Mouse (Mus musculus): ENCODE measurements around the gene Trpm1. TPM values are rescaled to one million over a fixed set of nuclear protein-coding genes. Genes with fewer than 3 reads are reported as not detected.

Gene Trpm1
- total and polyA plus RNA-seq, 3 experiments, result 0.55 TPM; not detected in 2

- no peak for ATAC-seq (ENCODE audit: extremely low read depth, insufficient number of reproducible peaks, low FRiP score, poor library complexity, severe bottlenecking)
- TF ChIP-seq TAL1 (conservative IDR thresholded peaks at IDR 0.05; ENCODE audit: low read depth, low read length), result no peak
- TF ChIP-seq GATA1 (IDR thresholded peaks at IDR 0.05; ENCODE audit: borderline replicate concordance, low read length), result no peak
- TF ChIP-seq POLR2AphosphoS5 (IDR thresholded peaks at IDR 0.05; ENCODE audit: insufficient replicate concordance, low read depth, low read length), result no peak
- TF ChIP-seq CTCF (IDR thresholded peaks at IDR 0.05; ENCODE audit: low read depth, low read length), result no peak
- TF ChIP-seq GATA2 (IDR thresholded peaks at IDR 0.05; ENCODE audit: borderline replicate concordance, low read depth, low read length), result no peak
- DNase-seq (ENCODE audit: low spot score), result no peak
Observed at GRCm38 (mm10) chr7:64234310-64234820, 80.7 kb downstream of the Trpm1 start.

GRCm38 (mm10) chr7:64236521-64236920, 82.9 kb downstream of the Trpm1 start:
- ATAC-seq (ENCODE audit: extremely low read depth, insufficient number of reproducible peaks, low FRiP score, poor library complexity, severe bottlenecking) (no peak), DNase-seq (ENCODE audit: low spot score) (no peak)
- no peaks in the 10 kb centered on the region for H3K9me3 ChIP-seq (replicated peaks)
- no peaks in the 10 kb centered on the region for H3K36me3 ChIP-seq (replicated peaks)
- no peaks in the 10 kb centered on the region for H3K4me1 ChIP-seq (ENCODE audit: insufficient read depth, low read depth, low read length)
- H3K27me3 ChIP-seq (ENCODE audit: insufficient read depth, low read length), result no peaks in the 10 kb centered on the region
- H3K4me3 ChIP-seq (ENCODE audit: low read depth, low read length), result no peak overlapping the region
- TF ChIP-seq CTCF (IDR thresholded peaks at IDR 0.05; ENCODE audit: low read depth, low read length) (no peak), POLR2AphosphoS5 (IDR thresholded peaks at IDR 0.05; ENCODE audit: insufficient replicate concordance, low read depth, low read length) (no peak), GATA1 (IDR thresholded peaks at IDR 0.05; ENCODE audit: borderline replicate concordance, low read length) (no peak), TAL1 (conservative IDR thresholded peaks at IDR 0.05; ENCODE audit: low read depth, low read length) (no peak), GATA2 (IDR thresholded peaks at IDR 0.05; ENCODE audit: borderline replicate concordance, low read depth, low read length) (no peak)

More at GRCm38 (mm10) chr7:64234310-64234820, 80.7 kb downstream of the Trpm1 start:
- Histone ChIP-seq H3K4me1 (ENCODE audit: insufficient read depth, low read depth, low read length) (no peaks in the 10 kb centered on the region), H3K9me3 (replicated peaks) (no peaks in the 10 kb centered on the region), H3K27me3 (ENCODE audit: insufficient read depth, low read length) (no peaks in the 10 kb centered on the region), H3K4me3 (ENCODE audit: low read depth, low read length) (no peak overlapping the region), H3K36me3 (replicated peaks) (no peaks in the 10 kb centered on the region)

GRCm38 (mm10) chr7:64237747-64238146, 84.1 kb downstream of the Trpm1 start:
- Histone ChIP-seq H3K4me1 (ENCODE audit: insufficient read depth, low read depth, low read length) (no peaks in the 10 kb centered on the region), H3K27me3 (ENCODE audit: insufficient read depth, low read length) (no peaks in the 10 kb centered on the region), H3K36me3 (replicated peaks) (no peaks in the 10 kb centered on the region), H3K9me3 (replicated peaks) (no peaks in the 10 kb centered on the region), H3K4me3 (ENCODE audit: low read depth, low read length) (no peak overlapping the region)
- no peak for DNase-seq (ENCODE audit: low spot score)
- no peak for ATAC-seq (ENCODE audit: extremely low read depth, insufficient number of reproducible peaks, low FRiP score, poor library complexity, severe bottlenecking)
- TF ChIP-seq POLR2AphosphoS5 (IDR thresholded peaks at IDR 0.05; ENCODE audit: insufficient replicate concordance, low read depth, low read length), result no peak
- no peak for TF ChIP-seq TAL1 (conservative IDR thresholded peaks at IDR 0.05; ENCODE audit: low read depth, low read length)
- TF ChIP-seq CTCF (IDR thresholded peaks at IDR 0.05; ENCODE audit: low read depth, low read length), result no peak
- TF ChIP-seq GATA1 (IDR thresholded peaks at IDR 0.05; ENCODE audit: borderline replicate concordance, low read length), result no peak
- TF ChIP-seq GATA2 (IDR thresholded peaks at IDR 0.05; ENCODE audit: borderline replicate concordance, low read depth, low read length), result no peak

GRCm38 (mm10) chr7:64238410-64239086, 84.9 kb downstream of the Trpm1 start:
- no peaks in the 10 kb centered on the region for H3K4me1 ChIP-seq (ENCODE audit: insufficient read depth, low read depth, low read length)
- no peak overlapping the region for H3K4me3 ChIP-seq (ENCODE audit: low read depth, low read length)
- H3K9me3 ChIP-seq (replicated peaks), result no peaks in the 10 kb centered on the region
- DNase-seq (ENCODE audit: low spot score), result no peak
- 0 out of 2 replicates have a peak, but pooled peaks cover 4% of the 10 kb centered on the region for H3K27me3 ChIP-seq (ENCODE audit: insufficient read depth, low read length)
- TF ChIP-seq TAL1 (conservative IDR thresholded peaks at IDR 0.05; ENCODE audit: low read depth, low read length) (no peak), POLR2AphosphoS5 (IDR thresholded peaks at IDR 0.05; ENCODE audit: insufficient replicate concordance, low read depth, low read length) (no peak), GATA2 (IDR thresholded peaks at IDR 0.05; ENCODE audit: borderline replicate concordance, low read depth, low read length) (no peak), GATA1 (IDR thresholded peaks at IDR 0.05; ENCODE audit: borderline replicate concordance, low read length) (no peak)
- no peaks in the 10 kb centered on the region for H3K36me3 ChIP-seq (replicated peaks)
- no peak for ATAC-seq (ENCODE audit: extremely low read depth, insufficient number of reproducible peaks, low FRiP score, poor library complexity, severe bottlenecking)

GRCm38 (mm10) chr7:64239138-64239805, 85.6 kb downstream of the Trpm1 start:
- Histone ChIP-seq H3K9me3 (replicated peaks) (no peaks in the 10 kb centered on the region), H3K27me3 (ENCODE audit: insufficient read depth, low read length) (0 out of 2 replicates have a peak, but pooled peaks cover 4% of the 10 kb centered on the region), H3K4me3 (ENCODE audit: low read depth, low read length) (no peak overlapping the region), H3K36me3 (replicated peaks) (no peaks in the 10 kb centered on the region), H3K4me1 (ENCODE audit: insufficient read depth, low read depth, low read length) (no peaks in the 10 kb centered on the region)
- ATAC-seq (ENCODE audit: extremely low read depth, insufficient number of reproducible peaks, low FRiP score, poor library complexity, severe bottlenecking) (no peak), DNase-seq (ENCODE audit: low spot score) (no peak)
- TF ChIP-seq CTCF (IDR thresholded peaks at IDR 0.05; ENCODE audit: low read depth, low read length) (no peak), GATA2 (IDR thresholded peaks at IDR 0.05; ENCODE audit: borderline replicate concordance, low read depth, low read length) (no peak), POLR2AphosphoS5 (IDR thresholded peaks at IDR 0.05; ENCODE audit: insufficient replicate concordance, low read depth, low read length) (no peak), TAL1 (conservative IDR thresholded peaks at IDR 0.05; ENCODE audit: low read depth, low read length) (no peak), GATA1 (IDR thresholded peaks at IDR 0.05; ENCODE audit: borderline replicate concordance, low read length) (no peak)

GRCm38 (mm10) chr7:64239806-64240315, 86.2 kb downstream of the Trpm1 start:
- Histone ChIP-seq H3K27me3 (ENCODE audit: insufficient read depth, low read length) (0 out of 2 replicates have a peak, but pooled peaks cover 4% of the 10 kb centered on the region), H3K9me3 (replicated peaks) (no peaks in the 10 kb centered on the region), H3K36me3 (replicated peaks) (no peaks in the 10 kb centered on the region), H3K4me1 (ENCODE audit: insufficient read depth, low read depth, low read length) (no peaks in the 10 kb centered on the region), H3K4me3 (ENCODE audit: low read depth, low read length) (no peak overlapping the region)
- DNase-seq (ENCODE audit: low spot score) (no peak), ATAC-seq (ENCODE audit: extremely low read depth, insufficient number of reproducible peaks, low FRiP score, poor library complexity, severe bottlenecking) (no peak)
- TF ChIP-seq CTCF (IDR thresholded peaks at IDR 0.05; ENCODE audit: low read depth, low read length) (no peak), POLR2AphosphoS5 (IDR thresholded peaks at IDR 0.05; ENCODE audit: insufficient replicate concordance, low read depth, low read length) (no peak), GATA1 (IDR thresholded peaks at IDR 0.05; ENCODE audit: borderline replicate concordance, low read length) (no peak), GATA2 (IDR thresholded peaks at IDR 0.05; ENCODE audit: borderline replicate concordance, low read depth, low read length) (no peak)
